Mouse (Mus musculus): ENCODE results near the gene 2510039O18Rik.

The 2510039O18Rik gene

DNA sequence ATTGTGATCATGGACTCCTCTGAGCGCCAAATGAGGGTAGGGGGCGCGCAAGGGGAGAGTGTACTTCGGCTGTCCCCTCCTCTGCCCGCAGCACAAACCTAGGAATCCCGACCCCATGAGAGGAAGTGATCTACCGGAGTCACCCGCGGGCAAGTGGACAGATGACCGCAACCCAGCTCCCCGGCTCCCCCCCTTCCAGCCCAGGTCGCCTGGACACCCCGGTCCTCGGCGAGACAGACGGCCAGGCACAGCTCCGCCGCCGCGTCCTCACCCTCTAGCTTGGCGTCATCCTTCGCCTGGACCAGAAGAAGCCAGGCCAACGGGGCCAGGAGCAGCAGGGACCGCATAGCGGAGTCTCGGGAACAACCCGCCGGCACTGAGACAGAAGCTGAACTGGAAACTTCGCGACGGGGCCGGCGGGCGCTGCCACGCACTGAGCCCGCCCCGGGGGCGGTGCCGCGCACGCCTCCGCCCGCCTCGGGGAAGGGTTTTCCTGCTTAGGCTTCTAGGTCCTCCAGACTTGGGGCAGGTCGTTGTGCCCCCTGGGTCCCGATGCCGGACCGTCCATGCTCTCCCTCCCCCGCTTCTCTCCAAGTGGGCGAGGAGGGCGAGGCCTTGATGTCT lies 4.3 kb upstream of the 2510039O18Rik start, which contains the start of gene Plod1:
Gene Plod1 (minus strand): TSS at position 437 of the 624 bp plus-strand sequence.
- peak; percentile 79 for DNase-seq (ENCODE audit: extremely low spot score, low spot score)

DNA sequence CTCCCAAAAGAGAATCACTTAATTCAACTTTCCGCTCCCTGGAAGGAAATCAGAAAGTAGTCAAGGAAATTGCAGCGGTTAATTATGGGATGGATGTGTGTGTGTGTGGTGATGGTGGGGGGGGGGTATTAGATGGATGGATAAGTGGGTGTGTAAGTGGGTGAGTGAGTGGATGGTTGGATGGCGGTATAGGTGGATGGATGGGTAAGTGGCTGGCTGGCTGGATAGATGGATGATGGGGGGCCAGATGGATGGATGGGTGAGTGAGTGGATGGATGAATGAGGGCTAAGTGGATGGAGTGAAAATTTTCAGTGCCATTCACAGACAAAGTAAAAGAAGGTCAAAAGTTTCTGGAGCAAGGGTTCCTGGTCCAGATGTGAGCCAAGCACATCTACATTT lies 3.7 kb upstream of the 2510039O18Rik start:
- no peak for DNase-seq (ENCODE audit: extremely low spot score, low spot score)

DNA sequence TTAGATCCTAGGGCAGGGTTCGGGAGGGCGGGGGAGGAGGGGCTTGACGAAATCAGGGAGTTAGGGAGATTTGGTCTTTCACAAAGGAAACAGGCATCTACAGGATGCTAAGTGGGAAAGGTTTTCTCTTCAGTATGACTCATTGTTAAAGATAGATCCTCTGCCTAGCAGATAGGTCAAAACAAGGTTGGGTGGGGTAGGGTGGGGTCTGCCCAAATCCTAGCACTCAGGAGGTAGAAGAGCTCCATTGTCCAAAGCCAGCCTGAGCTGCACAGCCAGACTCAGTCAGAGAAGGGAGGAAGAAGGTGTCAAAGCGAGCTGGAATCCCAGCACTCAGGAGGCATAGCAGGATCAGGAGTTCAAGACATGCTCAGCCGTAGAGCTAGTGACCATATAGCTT lies 3.2 kb upstream of the 2510039O18Rik start:
- no peak for DNase-seq (ENCODE audit: extremely low spot score, low spot score)

DNA sequence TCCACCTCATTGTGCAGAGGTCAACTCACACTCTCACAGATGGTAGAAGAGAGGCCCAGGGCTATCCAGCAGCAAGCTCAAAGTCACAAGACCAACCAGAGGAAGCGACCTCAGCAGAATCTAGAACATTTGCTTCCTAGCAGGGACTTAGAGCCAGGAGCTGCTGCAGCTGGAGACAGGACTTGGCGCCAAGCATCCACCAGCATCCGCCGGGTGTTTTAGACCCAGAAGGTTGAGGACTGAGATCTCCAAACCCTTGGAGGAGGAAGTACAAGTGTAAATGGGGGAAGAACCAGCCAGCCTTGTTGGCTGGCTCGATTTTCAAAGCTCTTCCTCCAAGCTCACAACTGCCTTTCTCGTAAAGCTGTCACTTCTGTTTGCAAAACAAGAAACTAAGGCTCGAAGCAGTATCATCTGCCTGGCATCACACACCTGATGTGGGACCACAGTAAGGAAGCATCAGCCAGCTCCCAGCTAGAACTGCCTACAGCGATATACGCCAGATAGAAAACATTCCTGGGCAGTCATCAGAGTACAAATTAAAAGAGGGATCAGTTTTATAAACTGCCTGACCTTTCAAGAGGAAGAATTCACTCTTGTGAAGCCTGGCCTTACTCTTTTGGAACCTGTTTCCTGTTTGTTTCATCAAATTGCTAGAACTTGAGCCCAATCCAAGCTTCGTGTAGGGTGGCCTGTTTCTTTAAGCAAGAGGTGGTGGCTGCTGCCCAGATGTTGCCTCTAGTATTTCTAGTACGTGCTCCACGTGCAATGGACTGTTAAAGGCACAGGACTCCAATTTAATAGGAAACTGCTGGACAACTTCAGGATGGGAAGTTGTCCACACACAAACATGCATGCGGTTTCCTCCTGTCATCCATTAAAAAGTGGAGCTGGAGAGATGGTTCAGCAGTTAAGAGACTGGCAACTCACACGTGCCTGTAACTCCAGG lies 2.3 kb upstream of the 2510039O18Rik start:
- no peak for DNase-seq (ENCODE audit: extremely low spot score, low spot score)

DNA sequence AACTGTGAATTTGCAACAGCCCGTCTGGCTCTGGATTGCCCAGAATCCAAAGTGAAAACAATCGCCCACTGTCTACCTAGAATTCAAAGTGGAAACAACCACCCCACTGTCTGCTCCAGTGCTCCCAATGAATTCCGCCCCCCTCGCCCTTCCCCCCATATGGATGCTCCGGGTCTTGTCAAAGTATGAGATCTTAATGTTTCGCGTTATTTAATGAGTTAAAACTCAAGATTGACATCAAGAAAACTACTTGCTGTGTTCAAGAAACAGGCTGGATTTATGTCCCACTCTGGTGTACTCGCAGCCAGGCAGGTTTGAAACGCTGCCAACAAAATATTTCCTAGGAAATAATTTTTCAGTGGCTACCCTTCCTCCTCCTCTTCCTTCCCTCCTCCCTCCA lies 584 bp upstream of the 2510039O18Rik start:
- no peak for DNase-seq (ENCODE audit: extremely low spot score, low spot score)

DNA sequence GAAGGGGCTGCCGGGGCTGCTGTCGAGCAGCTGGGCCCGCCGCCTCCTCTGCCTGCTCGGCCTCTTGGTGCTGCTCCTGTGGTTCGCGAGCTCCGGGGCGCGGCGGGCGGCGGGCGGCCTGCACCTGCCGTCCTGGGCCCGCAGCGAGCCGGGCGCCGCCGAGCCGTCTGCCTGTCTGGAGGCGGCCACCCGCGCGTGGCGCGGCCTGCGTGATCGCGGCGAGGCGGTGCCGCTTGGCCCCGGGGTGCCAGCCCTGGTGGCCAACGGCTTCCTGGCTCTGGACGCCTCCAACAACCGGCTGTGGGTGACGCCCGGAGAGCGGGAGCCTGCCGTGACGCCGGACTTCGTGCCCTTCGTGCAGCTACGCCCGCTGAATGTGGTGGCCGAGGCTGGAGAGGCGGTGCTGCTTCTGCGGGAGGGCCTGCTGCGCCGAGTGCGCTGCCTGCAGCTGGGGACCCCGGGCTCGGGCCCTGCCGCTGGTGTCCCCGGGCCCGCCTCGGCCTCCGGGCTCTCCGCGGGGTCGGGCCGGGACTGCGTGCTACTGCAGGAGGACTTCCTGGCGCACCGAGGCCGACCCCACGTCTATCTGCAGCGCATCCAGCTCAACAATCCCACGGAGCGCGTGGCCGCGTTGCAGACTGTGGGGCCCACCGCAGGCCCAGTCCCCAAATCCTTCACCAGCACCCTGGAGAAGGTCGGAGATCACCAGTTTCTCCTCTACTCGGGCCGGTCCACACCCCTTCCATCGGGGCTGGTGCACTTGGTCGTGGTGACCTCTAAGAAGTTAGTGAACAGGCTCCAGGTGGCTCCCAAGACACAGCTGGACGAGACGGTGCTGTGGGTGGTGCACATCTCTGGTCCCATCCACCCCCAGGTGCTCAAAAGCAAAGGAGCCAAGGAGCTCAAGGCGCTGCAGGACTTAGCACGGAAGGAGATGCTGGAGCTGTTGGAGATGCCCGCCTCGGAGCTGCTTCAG lies 638 bp downstream of the 2510039O18Rik start:
- DNase-seq (ENCODE audit: extremely low spot score, low spot score) = peak; percentile 47

DNA sequence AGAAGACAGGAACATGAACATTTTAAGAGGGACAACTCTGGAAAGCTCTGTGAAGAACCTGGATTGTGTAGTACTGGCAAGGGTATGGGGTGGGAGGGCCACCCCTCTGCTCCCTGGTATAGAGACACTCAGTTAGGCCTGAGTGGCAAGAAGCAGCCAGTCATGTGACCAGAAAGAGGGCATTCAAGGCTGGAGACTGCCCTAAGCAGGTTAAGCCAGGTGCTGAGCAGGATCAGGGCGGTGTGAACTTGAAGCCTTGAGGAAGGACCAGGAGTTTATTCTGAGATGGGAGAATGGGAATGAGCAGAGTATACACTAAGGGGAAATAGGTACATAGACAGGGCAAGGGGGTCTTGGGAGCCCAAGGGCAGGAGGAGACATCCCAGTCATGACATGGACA lies 2.3 kb downstream of the 2510039O18Rik start:
- DNase-seq (ENCODE audit: extremely low spot score, low spot score) = no peak

DNA sequence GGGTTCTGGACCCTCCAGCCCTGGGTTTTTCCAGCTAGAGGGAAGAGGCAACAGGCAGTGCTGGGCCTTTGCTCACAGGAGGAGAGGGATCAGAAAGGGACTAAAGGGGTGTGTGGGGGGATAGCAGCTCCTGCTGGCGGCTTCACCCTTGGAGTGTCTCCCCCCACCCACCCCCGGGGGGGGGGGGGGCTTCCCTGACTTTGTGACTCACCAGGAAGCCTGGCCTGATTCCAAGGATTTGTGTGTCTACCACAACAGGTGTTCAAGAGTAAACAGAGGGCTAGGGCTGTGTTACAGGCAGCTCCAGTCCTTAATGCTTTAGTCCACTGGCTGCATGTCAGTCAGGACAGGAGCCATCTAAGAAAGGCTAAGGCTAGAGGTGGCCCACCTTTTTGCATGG lies 6.8 kb downstream of the 2510039O18Rik start:
- no peak for DNase-seq (ENCODE audit: extremely low spot score, low spot score)

DNA sequence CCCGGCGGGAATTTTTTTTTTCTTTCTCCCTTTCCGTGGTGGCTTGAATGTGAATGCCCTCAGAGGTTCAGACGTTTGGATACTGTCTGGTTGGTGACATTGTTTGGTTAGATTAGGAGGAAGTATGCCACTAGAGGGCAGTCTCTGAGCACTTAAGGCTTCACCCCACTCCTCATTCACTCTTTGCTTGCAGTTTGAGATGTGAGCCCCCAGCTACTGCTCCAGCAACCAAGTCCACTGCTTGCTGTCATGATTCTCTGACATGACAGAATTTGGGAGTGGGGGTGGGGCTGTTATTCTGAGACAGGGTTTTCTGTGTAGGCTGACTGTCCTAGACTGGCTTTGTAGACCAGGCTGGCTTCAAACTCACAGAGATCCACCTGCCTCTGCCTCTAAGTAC lies 12.9 kb downstream of the 2510039O18Rik start:
- no peak for DNase-seq (ENCODE audit: extremely low spot score, low spot score)

DNA sequence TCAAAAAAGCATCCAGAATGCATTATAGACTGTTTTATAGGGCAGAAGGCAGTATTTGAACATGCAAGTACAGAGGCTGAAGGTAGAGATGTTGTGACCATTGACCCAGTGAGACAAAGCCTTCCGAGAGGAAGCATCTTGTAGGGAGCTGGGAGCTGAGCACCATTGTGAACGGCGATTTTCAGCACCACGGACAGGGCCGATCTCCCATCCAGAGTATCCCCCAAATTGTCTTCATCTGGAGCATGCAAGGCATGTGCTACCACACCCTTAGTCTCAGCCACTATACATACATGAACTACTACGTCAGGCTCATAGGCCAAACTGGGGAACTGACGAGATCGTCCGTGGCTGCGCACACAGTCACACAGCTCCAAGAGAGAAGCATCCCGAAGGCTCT lies 16.4 kb downstream of the 2510039O18Rik start:
- no peak for DNase-seq (ENCODE audit: extremely low spot score, low spot score)

DNA sequence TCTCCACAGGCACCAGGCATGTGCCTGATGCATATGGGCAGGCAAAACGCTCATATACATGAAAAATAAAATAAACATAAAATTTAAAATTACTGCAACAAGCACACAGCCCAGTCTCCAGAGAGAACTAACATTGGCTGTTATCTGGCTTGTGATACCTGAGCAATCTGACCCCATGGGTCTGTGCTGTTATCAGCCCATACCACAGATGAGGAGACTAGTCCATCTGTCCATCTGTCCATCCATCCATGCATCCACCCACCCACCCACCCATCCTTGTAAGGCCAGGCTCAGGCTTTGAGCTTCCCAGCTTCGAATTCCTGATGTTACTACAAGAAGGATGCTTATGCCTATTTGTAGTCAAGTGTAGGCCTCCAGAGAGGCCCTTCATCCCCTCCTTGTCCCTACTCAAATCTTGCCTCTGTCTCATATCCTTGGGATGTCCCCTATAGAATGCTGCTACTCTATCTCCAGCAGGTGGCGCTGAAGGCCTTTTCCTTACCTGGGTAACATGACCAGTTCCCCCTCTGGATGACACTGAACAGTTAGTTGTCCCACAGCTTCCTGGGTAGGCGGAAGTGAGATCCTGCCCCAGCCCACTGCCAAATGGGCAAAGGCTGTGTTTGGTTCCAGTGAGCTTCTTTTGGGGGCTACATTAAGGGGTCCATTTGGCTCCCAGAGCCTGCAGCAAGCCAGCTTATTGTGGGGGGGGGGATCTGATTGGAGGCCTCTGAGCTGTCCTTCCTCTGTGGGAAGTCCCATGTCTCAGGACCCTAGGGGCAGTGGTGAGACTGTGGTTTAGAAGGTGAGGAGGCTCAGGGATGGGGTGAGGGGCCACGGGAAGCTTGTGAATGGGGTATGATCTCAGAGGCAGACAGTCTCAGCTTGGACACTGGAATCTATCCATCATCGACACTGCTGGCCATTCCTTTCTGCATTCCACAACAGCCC lies 19.5 kb downstream of the 2510039O18Rik start:
- peak; percentile 67 for DNase-seq (ENCODE audit: extremely low spot score, low spot score)

DNA sequence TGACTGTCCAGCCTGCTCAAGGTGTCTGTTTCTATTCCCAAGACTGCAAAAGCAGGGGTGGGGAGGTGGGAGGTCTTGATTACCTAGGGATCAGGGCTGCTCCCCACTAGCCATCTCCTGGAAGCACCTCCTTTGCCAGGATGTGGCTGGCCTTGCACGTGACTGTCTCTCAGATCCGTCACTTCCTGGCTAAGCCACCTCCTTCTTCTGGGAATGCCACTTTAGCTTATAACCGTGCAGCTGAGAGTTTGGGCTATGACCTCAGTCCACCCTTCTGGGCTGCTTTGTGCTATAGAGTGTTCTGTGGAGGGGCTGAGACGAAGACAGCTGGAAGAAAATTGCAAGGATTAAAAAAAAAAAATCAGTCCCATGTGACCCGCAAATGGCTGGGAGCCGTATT lies 22.1 kb downstream of the 2510039O18Rik start:
- DNase-seq (ENCODE audit: extremely low spot score, low spot score) = no peak

DNA sequence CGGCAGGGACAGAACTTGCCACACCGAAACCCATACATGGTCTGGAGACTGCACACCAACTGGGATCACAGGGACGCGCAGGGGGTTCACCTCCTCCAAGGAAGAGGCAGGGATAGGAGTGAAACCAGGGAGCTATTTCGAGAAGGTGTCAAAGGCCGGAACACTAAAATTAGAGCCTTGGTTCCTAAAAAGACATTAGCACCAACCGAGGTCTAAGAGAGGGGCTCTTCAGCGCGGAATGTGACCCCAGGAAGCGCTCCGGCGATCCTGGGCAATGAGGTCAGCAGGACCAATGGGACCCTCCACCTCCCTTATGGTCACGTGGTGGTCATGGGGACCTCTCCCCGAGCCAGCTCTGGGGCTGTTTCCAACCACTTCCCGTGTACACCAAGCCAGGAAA lies 22.9 kb downstream of the 2510039O18Rik start:
- DNase-seq (ENCODE audit: extremely low spot score, low spot score) = no peak

DNA sequence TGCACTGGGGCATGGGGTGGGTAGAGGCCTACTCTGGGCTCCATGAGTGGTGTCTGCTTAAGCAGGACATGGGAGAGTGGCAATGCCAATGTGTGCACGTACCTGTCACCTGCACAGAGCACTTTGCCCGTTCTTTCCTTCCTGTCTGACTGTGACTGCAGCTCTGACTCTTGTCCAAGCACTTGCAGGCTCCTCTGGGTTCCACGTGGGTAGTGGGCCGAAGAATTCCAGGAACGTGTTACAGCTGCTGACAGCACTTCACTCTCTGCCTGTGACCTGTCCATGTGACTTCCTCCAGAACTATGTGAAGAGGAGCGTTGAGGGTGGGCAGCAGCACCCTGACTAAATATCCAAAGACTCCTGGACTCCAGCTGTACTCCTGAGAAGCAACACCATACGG lies 25.0 kb downstream of the 2510039O18Rik start:
- no peak for DNase-seq (ENCODE audit: extremely low spot score, low spot score)

DNA sequence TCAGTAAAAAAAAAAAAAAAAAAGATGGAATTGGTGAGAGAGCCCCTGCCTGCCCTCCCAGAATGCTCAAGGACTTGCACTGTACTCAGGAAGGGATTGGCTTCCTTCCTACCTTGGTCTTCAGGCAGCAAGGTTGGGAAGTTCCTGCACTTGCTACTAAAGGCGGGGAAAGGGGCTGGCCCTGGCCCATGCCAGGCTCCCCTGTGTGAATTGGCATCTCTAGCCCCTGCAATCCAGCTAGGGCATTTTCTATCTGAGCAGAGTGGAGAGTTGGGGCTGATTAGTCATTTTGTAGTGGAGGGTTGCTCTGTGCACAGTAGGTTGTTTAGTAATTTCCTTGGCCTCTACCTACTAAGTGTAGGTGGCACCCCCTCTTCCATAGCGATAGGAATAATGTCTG lies 28.1 kb downstream of the 2510039O18Rik start:
- no peak for DNase-seq (ENCODE audit: extremely low spot score, low spot score)

DNA sequence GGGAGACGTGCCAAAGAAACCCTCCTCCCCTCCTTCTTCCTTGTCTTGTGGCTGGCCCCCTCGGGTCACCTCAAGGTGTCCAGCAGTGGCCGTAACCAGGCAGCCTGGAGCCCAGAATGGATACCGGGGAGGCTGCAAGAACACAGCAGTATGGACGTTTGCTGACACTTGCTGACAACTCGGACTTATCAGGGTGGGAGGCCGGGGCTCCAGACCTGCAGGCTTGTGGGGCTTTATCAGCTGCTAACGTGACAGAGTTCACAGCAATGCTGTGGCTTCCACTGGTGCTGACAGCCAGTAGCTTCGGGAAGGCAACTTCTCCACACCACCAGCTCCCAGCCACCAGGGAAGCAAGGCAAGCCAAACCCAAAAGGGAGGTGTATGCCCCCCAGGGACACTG lies 28.6 kb downstream of the 2510039O18Rik start:
- no peak for DNase-seq (ENCODE audit: extremely low spot score, low spot score)

DNA sequence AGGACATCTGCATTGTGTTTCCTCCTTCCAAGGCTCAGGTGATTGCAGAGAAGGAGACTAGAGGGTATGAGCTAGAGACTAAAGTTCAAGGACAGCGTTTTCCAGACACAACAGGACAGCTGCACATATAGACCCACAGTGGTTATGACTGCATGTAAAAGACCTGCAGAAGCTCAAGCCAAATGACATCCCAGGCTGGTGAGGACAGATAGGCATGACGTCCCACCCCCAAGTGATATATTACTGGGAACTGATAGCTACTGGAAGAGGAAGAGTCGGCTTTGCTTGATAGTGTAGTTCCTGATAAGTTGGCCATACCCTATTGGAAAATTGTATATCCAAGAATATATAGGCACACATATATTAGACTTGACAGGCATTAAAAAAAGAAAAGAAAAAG lies 35.5 kb downstream of the 2510039O18Rik start:
- no peak for DNase-seq (ENCODE audit: extremely low spot score, low spot score)

DNA sequence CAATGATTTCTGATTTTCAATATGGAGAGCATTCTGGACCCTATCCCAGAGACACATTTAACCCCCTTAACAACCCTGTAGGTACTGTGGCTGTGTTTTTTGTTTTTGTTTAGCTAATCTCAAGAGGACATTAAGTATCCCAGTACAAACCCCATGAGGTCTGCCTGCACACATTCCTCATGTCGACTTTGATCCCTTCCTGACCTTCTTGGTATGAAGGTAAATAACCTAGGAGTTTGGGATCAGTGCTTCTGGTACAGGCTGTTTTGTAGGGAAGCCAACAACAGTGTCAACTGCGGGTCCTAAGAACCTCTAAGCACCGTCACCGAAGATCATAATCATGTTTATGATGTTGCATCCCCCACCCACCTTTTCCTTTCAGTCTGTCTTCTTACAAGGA lies 37.0 kb downstream of the 2510039O18Rik start:
- no peak for DNase-seq (ENCODE audit: extremely low spot score, low spot score)

DNA sequence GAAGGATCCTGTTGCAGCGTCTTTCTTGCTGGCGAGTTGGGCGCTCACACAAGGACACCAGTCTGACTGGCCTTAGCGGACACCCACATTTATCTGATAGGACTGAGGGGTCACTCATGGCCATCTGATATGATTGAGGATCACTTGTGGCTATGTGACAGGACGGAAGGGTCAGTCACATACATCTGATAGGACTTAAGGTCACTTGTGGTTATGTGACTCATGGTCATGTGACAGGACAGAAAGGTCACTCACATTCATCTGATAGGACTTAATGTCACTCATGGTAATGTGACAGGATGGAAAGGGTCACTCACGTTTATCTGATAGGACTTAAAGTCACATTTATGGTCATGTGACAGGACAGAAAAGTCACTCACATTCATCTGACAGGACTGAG lies 37.7 kb downstream of the 2510039O18Rik start:
- no peak for DNase-seq (ENCODE audit: extremely low spot score, low spot score)

DNA sequence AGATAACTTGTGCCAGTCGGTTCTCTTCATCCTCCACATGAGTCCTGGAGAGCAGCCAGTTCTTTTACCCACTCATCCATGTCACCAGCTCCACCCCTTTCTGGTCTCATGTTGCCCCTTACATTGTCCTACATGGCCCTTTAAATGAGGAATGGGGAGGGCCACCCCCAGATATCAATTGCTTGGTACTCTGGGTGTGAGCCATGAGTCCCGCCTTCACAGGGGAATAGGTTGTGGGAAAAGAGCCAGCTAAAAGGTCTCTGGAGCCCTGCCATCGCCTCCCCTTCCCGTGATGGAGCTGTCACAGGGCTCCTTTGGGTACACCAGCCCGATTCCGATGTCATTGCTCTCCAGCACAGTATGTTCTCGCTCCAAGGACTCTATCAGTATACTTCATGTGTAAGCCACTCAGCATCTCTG lies 38.8 kb downstream of the 2510039O18Rik start:
- DNase-seq (ENCODE audit: extremely low spot score, low spot score) = no peak
